Mouse (Mus musculus): Measurements from ENCODE around the gene Sipa1l1.

The Sipa1l1 gene

DNA sequence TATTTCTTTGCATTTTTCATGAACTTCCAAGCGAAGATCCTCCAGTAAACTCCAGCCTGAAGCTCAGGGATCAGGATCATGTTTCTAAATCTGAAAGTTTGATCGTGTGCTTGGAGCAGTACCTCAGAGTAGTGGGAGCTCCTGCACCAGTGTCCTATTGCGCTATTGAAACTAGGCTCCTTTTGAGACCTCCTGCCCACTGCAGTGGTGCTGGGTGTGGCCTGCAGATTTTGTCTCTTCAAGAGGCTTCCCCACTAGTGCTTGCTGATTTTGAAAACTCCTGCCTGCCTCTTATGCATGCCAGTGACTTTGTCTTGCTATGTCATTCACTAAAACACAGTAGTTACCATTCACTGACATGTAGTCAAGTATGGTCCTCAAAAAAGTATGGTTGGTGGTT, 213.8 kb downstream of the Sipa1l1 start:
- DNase-seq (ENCODE audit: low spot score in 2 of 2) = no peak

DNA sequence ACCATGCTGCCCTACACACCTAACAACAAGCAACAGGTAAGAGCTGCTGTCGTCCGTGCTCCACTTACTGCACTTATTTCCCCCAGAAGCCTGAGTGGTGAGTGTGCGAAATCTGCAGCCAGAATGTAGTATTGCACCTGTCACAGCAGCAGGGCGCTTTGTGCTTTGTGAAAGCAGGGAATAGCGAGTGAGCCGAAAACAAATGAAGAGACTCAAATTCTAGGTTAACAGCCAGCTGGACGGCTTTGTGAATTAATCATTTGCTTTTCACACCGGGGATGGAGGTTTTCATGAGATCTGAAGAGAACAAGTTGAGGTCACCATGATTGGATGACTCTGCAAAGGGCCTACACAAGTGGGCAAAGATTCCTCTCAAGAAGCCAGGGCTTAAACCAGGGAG, 215.6 kb downstream of the Sipa1l1 start:
- DNase-seq (ENCODE audit: low spot score in 2 of 2) = no peak

DNA sequence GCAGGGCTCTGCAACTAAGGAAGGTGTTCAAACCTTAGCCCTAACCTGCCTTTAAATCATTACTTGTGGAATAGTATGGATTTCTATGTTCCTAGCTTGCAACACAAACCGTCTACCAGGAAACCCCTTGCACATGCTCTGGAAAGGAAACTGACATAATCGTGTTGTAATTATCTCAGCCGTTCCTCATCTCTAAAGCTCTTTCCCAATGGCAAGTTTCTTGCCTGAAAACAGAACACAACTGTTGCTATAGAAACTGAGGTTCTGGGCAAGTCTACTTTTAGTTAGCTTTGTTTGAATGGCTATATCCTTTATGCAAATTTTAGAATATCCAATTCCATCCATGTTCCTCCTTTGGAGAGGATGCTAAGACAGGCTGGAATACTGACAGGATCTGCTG, 217.9 kb downstream of the Sipa1l1 start:
- DNase-seq (ENCODE audit: low spot score in 2 of 2) = no peak

DNA sequence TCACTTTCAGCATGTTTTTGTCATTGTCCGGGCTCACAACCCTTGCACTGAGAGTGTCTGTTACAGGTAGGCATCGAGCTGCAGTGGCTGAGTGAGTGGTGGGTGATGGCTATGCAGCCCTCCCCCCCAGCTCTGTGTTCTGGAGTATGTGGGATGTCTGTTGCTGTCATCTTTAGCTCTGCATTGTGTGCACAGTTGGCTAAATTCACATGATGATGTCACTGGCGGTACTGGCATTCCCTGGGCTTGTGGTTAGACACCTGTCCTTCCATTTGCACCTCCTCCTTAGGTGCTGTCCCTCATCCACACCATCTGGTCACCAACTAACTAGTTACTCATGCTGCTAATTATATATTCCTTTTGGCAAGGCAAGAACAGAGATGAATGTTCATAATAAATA, 218.5 kb downstream of the Sipa1l1 start:
- DNase-seq (ENCODE audit: low spot score in 2 of 2) = no peak

DNA sequence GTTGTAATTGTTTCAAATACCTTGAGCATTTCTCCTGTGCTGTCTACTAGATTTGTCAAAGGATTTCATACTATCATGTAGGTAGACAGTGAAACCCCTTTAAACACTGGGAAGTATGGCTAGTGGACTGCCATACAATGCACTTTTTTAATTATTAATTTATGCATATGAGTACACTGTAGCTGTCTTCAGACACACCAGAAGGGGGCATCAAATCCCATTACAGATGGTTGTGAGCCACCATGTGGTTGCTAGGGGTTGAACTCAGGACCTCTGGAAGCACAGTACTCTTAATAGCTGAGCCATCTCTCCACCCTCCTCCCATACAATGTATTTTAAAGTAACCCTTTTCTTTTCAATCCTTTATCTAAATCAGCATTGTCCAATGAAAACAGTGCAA, 219.0 kb downstream of the Sipa1l1 start:
- DNase-seq (ENCODE audit: low spot score in 2 of 2) = no peak

DNA sequence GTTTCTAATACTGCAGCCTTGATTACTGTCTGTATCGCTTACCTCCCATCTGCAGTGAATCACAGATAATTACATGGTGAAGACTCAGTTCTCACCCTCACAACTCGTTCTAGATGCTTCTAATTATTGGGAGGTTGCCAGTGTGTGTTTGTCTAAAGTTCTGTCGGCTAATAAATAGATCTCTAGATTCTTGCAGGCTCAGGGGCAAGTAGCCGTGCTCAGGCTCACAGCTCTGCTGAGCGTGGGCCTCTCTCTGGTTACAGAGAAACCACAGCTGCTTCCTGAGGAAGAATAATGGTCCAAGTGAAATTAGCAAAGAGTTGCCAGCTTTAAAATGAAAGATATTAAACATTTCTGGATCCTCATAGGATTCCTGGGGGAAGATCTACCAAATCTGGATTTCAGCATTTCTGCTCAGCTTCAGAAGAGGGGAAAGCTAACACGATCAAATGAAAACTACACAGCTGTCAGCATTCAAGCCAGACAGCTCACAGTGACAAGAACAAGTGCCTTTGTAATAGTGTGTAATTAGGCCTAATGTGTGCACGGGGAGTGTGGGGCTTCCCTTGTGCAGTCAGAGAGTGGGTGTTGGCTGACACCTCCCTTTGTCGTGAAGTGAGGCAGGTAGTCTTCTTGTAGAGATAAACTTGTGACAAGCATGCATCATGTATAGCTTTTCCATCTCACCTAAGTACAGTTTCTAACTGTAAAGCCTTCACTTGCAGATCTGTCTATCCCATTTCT, 225.2 kb downstream of the Sipa1l1 start:
- DNase-seq (ENCODE audit: low spot score in 2 of 2) = peak; percentile 20 to 47

DNA sequence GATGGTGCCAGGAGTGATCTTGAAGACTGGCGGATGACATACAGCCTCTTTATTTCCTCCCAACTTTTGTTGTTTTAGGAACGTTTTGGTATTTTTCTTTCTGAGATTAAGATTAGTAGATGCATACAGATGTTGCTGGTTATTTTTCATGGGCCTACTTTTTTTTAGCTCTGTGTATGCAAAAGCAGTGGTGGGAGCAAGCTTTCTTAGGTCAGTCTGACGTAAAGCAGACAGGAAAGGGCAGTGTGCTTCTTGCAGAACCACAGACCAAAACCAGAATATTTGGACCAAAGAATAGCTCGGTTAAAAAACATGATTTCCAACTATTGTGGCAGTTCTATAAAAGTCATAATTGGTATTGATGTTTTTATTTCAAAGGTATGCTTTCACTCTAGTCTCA, 226.1 kb downstream of the Sipa1l1 start:
- DNase-seq (ENCODE audit: low spot score in 2 of 2) = peak in 1 of 2 experiments; percentile 32

DNA sequence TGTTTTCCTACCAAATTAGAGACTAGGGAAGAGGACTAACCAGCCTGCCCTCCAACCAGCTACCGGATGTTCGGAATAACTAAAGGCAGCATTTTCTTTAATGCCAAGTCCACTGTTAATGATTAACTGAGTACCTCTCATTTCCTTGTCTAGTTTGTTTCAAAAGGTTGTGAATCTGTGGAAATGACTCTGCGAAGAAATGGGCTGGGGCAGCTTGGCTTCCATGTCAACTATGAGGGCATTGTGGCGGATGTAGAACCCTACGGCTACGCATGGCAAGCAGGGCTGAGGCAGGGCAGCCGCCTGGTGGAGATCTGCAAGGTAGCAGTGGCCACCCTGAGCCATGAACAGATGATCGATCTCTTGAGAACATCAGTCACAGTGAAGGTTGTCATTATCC, 228.1 kb downstream of the Sipa1l1 start:
- no peak for DNase-seq (ENCODE audit: low spot score in 2 of 2)

DNA sequence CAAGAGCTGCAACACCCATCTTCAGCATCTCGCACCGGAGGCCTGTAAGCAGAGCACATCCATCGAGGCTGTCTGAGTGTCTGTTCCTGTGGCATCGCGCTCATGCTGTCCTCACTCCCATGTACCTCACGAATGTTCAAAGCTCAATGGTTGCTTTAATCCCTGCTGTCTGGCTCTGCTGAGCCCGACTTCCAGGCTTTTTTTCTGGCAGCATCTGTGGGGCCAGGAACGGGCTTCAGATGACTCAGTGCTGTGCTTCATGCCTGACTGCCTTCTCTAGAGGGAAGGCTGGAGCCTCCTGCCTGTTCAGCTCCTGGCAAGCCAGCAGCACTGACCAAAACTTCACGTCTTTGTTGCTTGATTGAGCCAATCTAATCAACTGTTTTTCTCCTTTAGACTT, 228.6 kb downstream of the Sipa1l1 start:
- DNase-seq (ENCODE audit: low spot score in 2 of 2) = no peak

DNA sequence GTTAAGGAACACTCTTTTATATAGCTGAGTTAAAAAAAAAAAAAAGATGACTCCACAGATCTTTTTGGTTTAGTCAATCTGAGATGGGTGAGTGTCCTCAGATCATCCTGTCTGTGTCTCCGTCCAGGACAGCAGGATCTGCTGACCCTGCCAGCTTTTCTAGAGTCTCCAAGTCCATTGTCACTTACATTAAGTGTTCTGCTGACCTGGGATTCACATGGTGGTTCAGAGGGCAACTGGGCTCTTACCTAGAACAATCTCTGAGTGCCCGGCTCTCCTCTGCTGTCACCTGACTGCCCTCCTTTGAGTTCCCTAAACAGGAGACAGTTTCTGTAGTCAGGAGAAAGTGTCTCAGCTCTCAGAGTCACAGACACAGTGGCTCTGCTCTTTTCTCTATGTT, 229.8 kb downstream of the Sipa1l1 start:
- DNase-seq (ENCODE audit: low spot score in 2 of 2) = no peak

DNA sequence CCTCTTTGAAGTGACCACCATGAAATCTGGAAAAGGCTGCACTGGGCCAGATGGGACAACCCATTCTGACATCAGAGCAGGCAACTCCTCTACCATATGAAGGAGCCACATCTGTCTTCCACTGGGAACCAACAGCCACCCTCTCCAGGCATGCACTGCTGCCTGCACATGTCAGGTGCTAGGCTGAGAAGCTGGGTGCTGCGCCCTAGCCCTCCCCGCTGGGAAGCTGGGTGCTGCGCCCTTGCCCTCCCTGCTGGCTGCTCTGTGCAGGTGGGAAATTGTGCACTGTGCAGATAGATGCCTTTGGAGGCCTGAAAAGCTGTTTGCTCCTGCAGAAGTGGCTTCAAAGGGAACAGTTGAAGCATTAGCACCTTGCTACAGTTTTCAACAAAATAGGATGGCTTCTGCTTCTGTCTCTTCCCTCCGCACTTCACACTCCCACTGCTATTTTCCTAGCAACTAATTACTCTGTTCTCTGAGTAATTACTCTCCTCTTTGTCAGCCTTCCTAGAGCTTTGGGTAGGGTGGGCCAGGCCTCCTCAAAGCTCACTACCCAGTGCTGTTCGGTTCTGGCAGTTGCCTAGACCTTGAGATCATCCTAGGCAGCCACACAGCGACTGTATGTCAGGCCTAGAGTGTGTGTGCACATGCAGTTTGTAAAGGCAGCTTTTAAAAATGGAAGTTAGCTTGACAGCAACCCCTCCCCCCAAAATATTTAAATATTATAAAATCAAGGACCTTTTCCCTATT, 231.0 kb downstream of the Sipa1l1 start:
- no peak for DNase-seq (ENCODE audit: low spot score in 2 of 2)

DNA sequence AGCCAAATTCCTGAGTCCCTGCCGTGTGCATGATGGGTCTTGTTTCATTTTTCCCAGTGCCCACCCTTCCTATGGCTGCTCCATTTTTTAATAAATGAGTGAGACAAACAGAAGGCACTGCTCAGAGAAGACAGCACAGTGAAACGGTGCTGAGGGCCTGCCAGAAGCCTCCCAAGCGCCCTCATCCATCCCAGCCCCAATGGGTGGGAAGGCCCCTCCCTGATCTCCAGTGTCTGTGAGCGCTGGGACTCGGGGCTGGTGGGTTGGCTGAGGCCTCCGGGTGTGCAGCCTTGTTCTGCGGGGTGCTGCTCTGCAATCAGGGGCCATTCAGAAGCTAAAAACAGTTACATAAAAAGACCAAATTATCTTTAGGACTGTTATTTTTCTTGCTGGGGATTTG, 231.7 kb downstream of the Sipa1l1 start:
- DNase-seq (ENCODE audit: low spot score in 2 of 2) = no peak

DNA sequence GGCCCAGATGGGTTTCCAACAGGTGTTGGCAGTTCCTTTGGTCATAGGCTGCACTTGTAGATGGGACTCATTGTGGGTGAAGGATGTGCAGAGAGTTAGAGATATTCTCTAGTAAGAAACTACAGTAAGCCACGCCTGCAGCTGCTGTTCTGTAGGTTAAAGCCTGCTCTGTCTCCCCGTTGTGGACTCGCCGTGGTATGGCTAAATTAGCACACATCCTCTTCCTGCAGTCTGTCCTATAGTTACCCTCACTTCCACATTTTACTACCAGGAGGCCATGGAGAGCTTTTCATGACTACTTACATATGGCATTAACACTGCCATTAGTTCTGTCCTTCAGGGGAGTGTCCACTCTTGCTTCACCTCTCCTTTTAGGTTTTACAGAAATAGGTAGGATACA, 232.3 kb downstream of the Sipa1l1 start:
- DNase-seq (ENCODE audit: low spot score in 2 of 2) = no peak

DNA sequence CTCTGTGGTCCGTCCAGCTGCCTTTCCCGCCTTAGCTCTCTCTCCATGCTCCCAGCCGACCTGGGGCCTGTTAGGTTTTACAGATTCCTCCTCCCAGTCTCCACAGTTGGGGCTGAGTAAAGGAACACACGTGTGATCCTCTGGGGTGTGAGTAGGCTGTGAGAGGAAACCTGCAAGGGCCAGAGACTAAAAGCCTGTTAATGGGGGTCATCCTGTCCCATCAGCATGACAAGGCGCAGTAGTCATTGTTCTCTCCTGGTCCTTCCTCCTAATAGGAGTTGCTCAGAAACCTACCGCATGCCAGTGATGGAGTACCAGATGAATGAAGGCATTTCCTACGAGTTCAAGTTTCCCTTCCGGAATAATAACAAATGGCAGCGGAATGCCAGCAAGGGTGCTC, 233.5 kb downstream of the Sipa1l1 start:
- DNase-seq (ENCODE audit: low spot score in 2 of 2) = no peak

DNA sequence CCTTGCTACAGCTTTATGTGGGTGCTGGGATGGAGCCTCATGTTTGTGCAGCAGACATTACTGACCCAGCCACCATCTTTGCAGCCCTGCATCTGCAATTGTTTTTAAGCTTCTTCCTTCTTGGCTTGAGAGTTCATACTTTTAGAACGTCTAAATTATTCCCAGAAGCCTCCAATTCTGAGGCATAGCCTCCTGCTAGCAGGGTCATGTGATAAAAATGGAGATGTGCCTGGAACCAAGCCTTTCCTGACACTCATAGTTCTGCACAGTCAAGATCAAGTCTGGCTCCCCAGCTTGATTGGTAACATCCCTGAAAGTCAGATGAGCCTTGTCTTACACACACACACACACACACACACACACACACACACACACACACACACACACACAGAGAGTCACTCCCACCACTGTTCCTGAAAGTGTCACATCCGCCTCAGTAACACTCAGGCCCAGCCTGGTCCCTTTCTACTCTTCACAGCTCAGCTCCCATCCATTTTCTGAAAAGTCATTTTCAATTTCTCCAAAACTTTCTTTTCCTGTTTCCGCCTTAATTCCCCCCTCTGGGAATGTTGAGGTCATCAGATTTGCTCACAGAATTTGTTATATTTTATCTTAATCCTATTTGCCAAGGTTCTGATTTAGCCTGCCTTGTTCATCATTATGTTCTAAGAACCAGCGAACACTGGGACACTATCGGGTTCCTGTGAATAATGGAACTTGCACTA, 238.6 kb downstream of the Sipa1l1 start:
- DNase-seq (ENCODE audit: low spot score in 2 of 2) = no peak

DNA sequence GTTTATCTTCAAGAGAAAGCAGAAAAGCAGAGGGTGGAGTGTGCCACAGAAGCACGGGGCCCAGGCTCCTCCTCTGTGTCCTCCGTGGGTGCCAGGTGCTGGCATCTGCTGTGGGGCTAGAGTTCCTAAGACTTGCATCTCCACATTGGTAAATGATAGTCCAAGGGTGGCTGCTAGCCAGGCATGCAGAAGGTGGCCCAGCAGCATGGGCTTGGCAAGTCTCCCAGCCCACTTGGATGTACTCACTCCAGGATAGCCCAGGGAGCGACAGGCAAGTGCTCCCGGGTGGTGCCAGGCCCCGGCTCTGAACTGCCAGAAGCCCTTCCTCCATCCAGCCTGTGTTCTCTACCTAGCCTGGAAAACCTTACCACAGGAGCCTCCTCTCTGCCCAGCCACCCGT, 239.4 kb downstream of the Sipa1l1 start:
- no peak for DNase-seq (ENCODE audit: low spot score in 2 of 2)

DNA sequence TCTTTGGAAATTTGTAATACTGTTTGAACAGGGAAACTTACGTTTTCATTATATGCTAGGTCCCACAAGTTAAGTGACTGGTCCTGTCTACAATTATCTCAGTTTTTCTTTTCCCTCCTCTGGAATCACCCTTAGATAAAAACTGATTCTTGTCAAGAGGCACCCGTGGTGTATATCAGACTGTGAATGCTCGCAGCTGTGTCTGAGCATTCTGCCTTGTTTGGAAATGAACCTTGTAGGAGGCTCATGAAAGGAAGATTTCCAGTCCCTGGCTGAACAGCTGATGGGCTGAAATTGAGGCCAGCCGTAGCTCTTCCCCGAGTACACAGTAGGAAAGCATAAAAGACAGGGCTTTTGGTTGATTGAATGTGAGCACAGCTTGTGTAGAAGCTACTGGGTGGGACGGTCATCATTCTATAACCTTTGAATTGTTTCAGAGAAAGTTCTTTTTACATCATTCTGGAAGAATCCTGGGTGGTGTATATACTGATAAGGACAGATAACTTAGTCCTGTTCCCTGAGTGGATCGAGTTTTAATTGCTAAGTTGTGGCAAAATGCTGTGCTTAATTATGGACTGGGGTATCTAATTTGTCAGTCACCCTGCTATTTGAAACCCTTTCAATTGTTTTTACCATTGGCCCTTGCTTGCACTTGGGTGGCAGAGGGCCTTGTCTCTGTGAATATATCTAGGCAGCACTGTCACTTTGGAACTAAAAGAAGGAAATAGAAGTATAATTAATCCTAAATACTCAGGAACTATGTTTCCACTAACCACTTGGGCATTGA, 240.8 kb downstream of the Sipa1l1 start:
- no peak for DNase-seq (ENCODE audit: low spot score in 2 of 2)

DNA sequence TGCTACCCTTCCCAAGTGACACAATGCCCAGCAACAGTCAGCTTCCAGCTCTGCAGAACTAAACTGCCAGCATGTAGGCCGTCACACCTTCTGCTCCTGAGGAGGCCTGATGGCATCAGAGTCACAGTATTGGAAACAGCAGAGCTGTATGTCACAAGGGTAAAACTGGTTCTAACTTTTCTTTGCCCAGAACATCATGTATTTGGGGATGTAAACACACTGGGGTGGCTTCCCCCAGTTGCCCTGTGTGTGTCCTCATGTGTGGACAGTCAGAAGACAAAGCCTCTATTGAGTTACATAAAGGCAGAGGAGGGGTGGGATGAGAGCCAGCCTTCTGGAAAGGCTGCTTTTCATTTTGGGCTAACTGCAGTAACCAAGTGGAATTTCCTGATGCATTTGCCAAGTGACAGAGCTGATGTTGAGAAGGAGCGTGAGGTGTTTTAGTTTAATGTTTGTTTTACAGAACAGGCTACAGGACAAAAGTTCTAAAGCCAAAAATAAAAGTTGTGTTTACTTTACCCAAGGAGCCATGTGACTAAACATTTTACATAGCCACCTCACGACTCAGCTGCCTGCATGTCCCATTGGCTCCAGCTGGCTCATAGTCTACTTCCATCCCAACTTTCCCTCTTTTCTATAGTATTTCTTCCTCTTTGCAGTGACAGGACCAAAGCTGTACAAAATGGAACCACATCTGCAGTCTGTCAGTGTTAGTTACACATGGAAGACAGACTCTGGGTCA, 243.3 kb downstream of the Sipa1l1 start:
- DNase-seq (ENCODE audit: low spot score in 2 of 2) = no peak

DNA sequence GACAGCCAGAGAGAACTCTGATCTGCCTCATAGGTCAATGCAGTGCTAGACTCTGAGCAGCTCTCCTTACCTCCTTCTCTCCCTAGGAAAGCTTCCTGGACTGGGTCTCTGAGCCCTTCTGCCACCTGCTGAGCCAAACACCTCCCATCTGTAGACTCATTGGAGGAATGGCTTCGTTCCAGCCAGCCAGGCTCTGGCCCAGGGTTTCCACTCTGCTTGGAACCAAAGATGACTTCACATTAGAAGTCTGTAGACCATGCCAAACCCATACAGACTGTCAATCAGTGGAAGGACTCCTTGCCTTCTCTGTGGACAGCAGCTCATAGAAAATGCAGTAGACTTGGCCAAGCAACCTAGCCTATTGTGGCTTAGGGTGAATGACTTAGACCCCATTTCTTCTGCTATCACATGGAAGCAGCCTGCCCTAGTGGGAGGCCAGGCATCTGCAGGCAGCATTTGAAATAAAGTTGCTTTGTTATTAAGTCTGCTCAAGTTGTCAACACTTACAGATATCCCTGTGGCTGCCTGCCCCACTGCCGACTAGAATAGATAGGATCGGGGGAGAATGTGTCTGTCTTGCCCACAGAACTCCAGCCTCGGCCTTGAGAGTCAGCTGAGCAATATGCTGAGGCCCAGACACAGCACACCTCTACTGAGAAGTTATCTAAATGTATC, 246.7 kb downstream of the Sipa1l1 start:
- no peak for DNase-seq (ENCODE audit: low spot score in 2 of 2)

DNA sequence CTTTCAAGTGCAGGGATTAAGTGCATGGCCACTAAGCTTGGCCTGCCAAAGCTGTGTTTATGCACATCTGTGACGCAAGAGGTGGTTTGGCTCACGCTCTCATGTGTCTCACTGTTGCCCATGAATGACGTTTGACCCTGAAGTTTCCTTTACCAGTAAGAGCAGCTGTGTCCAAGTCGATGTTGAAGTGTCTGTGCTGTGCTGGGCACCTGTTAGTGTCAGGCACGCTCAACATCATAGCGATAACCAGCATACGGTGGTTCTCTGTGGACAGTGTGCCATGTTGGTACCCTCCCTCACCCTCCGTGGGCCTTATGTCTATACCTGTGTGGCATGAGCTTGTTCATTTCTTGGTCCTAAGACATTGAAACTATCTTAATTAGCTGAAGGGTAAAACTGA, 249.9 kb downstream of the Sipa1l1 start:
- no peak for DNase-seq (ENCODE audit: low spot score in 2 of 2)

DNA sequence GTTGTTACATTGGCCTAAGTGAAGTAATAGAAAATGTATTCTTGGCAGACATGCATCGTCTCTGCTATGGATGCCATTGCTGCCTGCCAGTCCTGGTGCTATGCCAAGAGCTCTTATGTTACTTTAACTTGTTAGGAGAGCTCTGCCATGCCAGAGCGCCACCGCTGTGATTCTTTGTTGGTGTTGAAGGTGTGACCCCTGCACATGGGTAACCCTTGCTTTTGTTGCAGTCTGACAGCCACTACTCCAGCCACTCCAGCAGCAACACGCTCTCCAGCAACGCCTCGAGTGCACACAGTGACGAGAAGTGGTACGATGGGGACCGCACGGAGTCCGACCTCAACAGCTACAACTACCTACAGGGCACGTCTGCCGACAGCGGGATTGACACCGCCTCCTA, 255.7 kb downstream of the Sipa1l1 start:
- no peak for DNase-seq (ENCODE audit: low spot score in 2 of 2)

All from natural killer cell, adult 2 months (primary cell).